Mouse (Mus musculus): ENCODE measurements around the gene Krtap16-1. TPM values are rescaled to one million over a fixed set of nuclear protein-coding genes. Genes with fewer than 3 reads are reported as not detected.

Gene Krtap16-1
- total RNA-seq, 2 experiments from 2014 or later = not detected

DNA sequence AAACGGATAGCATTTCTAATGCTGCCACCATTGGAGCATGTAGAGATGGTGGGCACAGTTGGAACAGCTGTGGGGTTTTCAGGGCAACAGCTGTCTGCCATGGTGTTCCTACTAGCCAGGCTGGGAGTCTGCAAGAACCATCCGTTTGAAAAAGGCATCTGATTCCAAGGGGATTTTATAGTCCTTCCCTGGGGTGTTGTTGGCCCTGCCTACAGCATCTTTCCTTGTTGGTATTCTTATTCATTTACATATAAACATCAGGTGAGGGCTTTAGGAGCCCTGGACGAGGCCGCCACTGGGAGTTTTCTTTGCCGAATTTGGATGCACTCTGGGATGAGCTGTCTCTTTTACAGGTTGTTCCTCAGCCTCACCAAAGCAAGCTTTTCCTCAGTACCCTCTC is 7.4 kb downstream of the Krtap16-1 start, which contains the start of gene Krtap29-1:
Krtap29-1 (minus strand) TSS at position 101 of the 400 bp plus-strand sequence.
- no peak for ATAC-seq (replicated peaks; ENCODE audit: low FRiP score, low TSS enrichment, poor library complexity, severe bottlenecking)

DNA sequence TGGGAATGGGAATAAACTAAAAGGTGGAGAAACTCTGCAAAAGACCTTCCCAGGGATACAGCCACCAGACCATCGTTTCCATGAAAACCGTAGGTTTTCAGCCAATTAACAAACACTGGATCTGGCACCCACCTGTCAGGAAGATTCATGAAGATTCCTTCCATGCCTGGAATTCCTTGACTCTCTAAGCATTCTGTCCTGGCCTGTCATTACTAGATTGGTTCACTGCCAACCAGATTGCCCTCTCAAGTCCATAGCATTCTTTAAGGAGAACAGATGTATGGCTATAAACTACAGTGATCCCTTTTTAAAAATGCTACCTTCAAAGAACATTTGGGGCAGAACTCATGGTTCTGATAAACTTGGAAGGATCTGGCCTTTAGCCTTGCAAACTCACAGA is 20.4 kb downstream of the Krtap16-1 start:
- no peak for ATAC-seq (replicated peaks; ENCODE audit: low FRiP score, low TSS enrichment, poor library complexity, severe bottlenecking)

DNA sequence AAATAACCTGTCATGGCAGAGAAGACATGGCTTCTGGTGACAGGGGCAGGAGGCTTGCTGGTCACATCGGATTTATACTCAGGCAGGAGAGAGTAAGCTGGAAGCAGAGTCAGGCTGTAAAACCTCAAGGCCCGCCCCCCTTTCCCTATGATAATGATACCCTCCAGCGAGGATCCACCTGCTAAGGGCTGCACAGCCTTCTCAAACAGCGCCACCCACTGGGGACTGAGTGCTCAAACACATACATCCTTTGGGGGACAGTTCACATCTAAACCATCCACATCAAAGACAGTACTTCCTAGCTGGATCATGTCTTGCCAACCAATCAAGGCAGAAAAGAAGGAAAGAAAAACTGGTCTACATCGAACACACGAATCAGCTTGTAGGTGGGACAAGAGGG is 22.2 kb downstream of the Krtap16-1 start:
- no peak for ATAC-seq (replicated peaks; ENCODE audit: low FRiP score, low TSS enrichment, poor library complexity, severe bottlenecking)

DNA sequence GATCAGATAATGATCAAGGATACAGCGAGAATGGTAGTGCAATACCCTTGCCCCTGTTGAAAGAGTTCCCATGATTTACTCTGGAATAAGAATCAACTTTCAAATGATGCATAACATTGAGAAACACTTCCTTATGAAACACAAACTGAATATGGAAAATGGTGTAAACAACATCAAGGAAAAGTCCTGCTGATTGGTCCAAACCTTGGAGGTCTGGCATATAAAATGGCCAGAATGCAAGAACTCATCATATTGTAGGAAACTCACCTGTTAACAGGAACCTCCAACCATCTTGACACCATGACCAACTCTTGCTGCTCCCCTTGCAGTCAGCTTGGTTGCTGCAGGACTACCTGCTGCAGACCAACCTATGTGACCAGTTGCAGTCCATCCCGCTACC is 38.2 kb downstream of the Krtap16-1 start, which contains the start of gene Krtap9-5:
Krtap9-5 (plus strand) TSS at position 301 of the 400 bp plus-strand sequence.
- no peak for ATAC-seq (replicated peaks; ENCODE audit: low FRiP score, low TSS enrichment, poor library complexity, severe bottlenecking)

DNA sequence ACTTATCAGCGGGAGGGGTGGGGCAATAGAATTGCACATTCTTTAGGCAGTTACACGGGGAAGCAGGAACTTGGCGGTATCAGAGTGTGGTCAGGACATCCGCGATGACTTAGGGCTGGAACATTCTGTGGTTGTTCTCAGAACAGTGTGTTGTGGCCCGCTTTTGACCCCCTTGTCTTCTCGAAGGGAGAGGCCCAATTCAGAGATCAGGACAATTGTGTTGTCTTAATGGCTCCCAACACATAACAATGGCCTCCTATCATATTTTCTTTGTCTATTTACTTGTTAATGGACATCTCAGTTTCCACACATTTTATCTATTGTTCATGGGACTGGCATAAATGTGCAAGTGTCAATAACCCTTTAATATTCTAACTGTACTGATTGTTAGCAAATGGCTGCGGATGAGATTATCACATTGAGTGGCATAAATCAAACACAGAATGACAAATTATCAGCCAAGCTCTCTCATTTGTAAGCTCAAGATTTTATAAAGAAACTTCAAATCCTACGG is 48.6 kb downstream of the Krtap16-1 start:
- ATAC-seq (replicated peaks; ENCODE audit: low FRiP score, low TSS enrichment, poor library complexity, severe bottlenecking) = no peak

DNA sequence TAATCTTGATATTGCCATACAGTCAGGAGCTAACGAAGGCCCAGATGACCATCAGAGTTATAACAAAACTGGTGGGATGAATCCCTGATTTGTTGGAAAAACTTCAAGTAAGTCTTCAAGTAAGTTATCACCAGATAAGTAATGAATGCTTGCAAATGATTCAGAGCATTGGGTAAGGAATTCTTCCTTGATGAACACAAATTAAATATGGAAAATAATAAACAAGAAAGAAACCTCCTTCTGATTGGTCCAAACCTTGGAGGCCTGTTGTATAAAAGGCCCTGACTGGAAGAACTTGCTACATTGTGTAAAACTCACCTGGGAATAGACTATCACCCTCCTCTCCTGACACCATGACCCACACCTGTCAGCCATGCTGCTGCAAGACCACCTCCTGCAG is 50.4 kb downstream of the Krtap16-1 start, which contains the start of gene Krtap31-2:
Krtap31-2 (plus strand) TSS at position 301 of the 400 bp plus-strand sequence.
- ATAC-seq (replicated peaks; ENCODE audit: low FRiP score, low TSS enrichment, poor library complexity, severe bottlenecking) = no peak

Other genes starting within 250 kb of the Krtap16-1 start
Only the 30 nearest of the 32 such genes appear.
- gene Krtap4-8, start 205.9 kb downstream of the Krtap16-1 start, total RNA-seq (2014; fragmentation: Nextera tagmentation) = not detected in 2 replicates
- gene Krtap4-8, start 205.9 kb downstream of the Krtap16-1 start, total RNA-seq (2017) = not detected in 2 replicates
- not detected in 2 replicates for gene Krtap4-9, start 201.4 kb downstream of the Krtap16-1 start, total RNA-seq (2014; fragmentation: Nextera tagmentation)
- not detected in 2 replicates for gene Krtap4-9, start 201.4 kb downstream of the Krtap16-1 start, total RNA-seq (2017)
- not detected in 2 replicates for gene Gm11596, start 193.1 kb downstream of the Krtap16-1 start, total RNA-seq (2014; fragmentation: Nextera tagmentation)
- gene Gm11596, start 193.1 kb downstream of the Krtap16-1 start, total RNA-seq (2017) = not detected in 2 replicates
- gene Gm11569, start 187.7 kb downstream of the Krtap16-1 start, total RNA-seq (2014; fragmentation: Nextera tagmentation) = not detected in 2 replicates
- gene Gm11569, start 187.7 kb downstream of the Krtap16-1 start, total RNA-seq (2017) = not detected in 2 replicates
- gene Gm11554, start 182.2 kb downstream of the Krtap16-1 start, total RNA-seq (2014; fragmentation: Nextera tagmentation) = not detected in 2 replicates
- not detected in 2 replicates for gene Gm11554, start 182.2 kb downstream of the Krtap16-1 start, total RNA-seq (2017)
- not detected in 2 replicates for gene Krtap4-13, start 176.7 kb downstream of the Krtap16-1 start, total RNA-seq (2014; fragmentation: Nextera tagmentation)
- gene Krtap4-13, start 176.7 kb downstream of the Krtap16-1 start, total RNA-seq (2017) = not detected in 2 replicates
- not detected in 2 replicates for gene Gm11564, start 170.9 kb downstream of the Krtap16-1 start, total RNA-seq (2014; fragmentation: Nextera tagmentation)
- not detected in 2 replicates for gene Gm11564, start 170.9 kb downstream of the Krtap16-1 start, total RNA-seq (2017)
- gene 2300003K06Rik, start 148.5 kb downstream of the Krtap16-1 start, total RNA-seq (2014; fragmentation: Nextera tagmentation) = not detected in 2 replicates
- gene 2300003K06Rik, start 148.5 kb downstream of the Krtap16-1 start, total RNA-seq (2017) = not detected in 2 replicates
- not detected in 2 replicates for gene Krtap4-16, start 135.0 kb downstream of the Krtap16-1 start, total RNA-seq (2014; fragmentation: Nextera tagmentation)
- not detected in 2 replicates for gene Krtap4-16, start 135.0 kb downstream of the Krtap16-1 start, total RNA-seq (2017)
- not detected in 2 replicates for gene Gm11568, start 128.7 kb downstream of the Krtap16-1 start, total RNA-seq (2014; fragmentation: Nextera tagmentation)
- gene Gm11568, start 128.7 kb downstream of the Krtap16-1 start, total RNA-seq (2017) = not detected in 2 replicates
- not detected in 2 replicates for gene Gm11559, start 122.1 kb downstream of the Krtap16-1 start, total RNA-seq (2014; fragmentation: Nextera tagmentation)
- gene Gm11559, start 122.1 kb downstream of the Krtap16-1 start, total RNA-seq (2017) = not detected in 2 replicates
- not detected in 2 replicates for gene Krtap9-1, start 113.2 kb downstream of the Krtap16-1 start, total RNA-seq (2014; fragmentation: Nextera tagmentation)
- not detected in 2 replicates for gene Krtap9-1, start 113.2 kb downstream of the Krtap16-1 start, total RNA-seq (2017)
- gene Gm11567, start 107.4 kb downstream of the Krtap16-1 start, total RNA-seq (2014; fragmentation: Nextera tagmentation) = not detected in 2 replicates
- gene Gm11567, start 107.4 kb downstream of the Krtap16-1 start, total RNA-seq (2017) = not detected in 2 replicates
- gene Krtap31-1, start 78.7 kb downstream of the Krtap16-1 start, total RNA-seq (2014; fragmentation: Nextera tagmentation) = not detected in 2 replicates
- gene Krtap31-1, start 78.7 kb downstream of the Krtap16-1 start, total RNA-seq (2017) = not detected in 2 replicates
- gene Gm11565, start 71.8 kb downstream of the Krtap16-1 start, total RNA-seq (2014; fragmentation: Nextera tagmentation) = not detected in 2 replicates
- not detected in 2 replicates for gene Gm11565, start 71.8 kb downstream of the Krtap16-1 start, total RNA-seq (2017)
- gene Krtap31-2, start 50.3 kb downstream of the Krtap16-1 start, total RNA-seq (2014; fragmentation: Nextera tagmentation) = not detected in 2 replicates
- not detected in 2 replicates for gene Krtap31-2, start 50.3 kb downstream of the Krtap16-1 start, total RNA-seq (2017)
- not detected in 2 replicates for gene Krtap9-5, start 38.1 kb downstream of the Krtap16-1 start, total RNA-seq (2014; fragmentation: Nextera tagmentation)
- not detected in 2 replicates for gene Krtap9-5, start 38.1 kb downstream of the Krtap16-1 start, total RNA-seq (2017)
- not detected in 2 replicates for gene Krtap29-1, start 7.5 kb downstream of the Krtap16-1 start, total RNA-seq (2014; fragmentation: Nextera tagmentation)
- not detected in 2 replicates for gene Krtap29-1, start 7.5 kb downstream of the Krtap16-1 start, total RNA-seq (2017)
- gene Krtap17-1, start 7.4 kb upstream of the Krtap16-1 start, total RNA-seq (2014; fragmentation: Nextera tagmentation) = not detected in 2 replicates
- not detected in 2 replicates for gene Krtap17-1, start 7.4 kb upstream of the Krtap16-1 start, total RNA-seq (2017)
- not detected in 2 replicates for gene Krt33a, start 29.6 kb upstream of the Krtap16-1 start, total RNA-seq (2014; fragmentation: Nextera tagmentation)
- not detected in 2 replicates for gene Krt33a, start 29.6 kb upstream of the Krtap16-1 start, total RNA-seq (2017)
- not detected in 2 replicates for gene Krt33b, start 43.3 kb upstream of the Krtap16-1 start, total RNA-seq (2014; fragmentation: Nextera tagmentation)
- gene Krt33b, start 43.3 kb upstream of the Krtap16-1 start, total RNA-seq (2017) = not detected in 2 replicates
- not detected in 2 replicates for gene Krt34, start 55.0 kb upstream of the Krtap16-1 start, total RNA-seq (2014; fragmentation: Nextera tagmentation)
- not detected in 2 replicates for gene Krt34, start 55.0 kb upstream of the Krtap16-1 start, total RNA-seq (2017)
- gene Krt31, start 64.0 kb upstream of the Krtap16-1 start, total RNA-seq (2014; fragmentation: Nextera tagmentation) = not detected in 2 replicates
- gene Krt31, start 64.0 kb upstream of the Krtap16-1 start, total RNA-seq (2017) = not detected in 2 replicates
- gene Krt32, start 101.6 kb upstream of the Krtap16-1 start, total RNA-seq (2014; fragmentation: Nextera tagmentation) = not detected in 2 replicates
- gene Krt32, start 101.6 kb upstream of the Krtap16-1 start, total RNA-seq (2017) = not detected in 2 replicates
- not detected in 2 replicates for gene Krt35, start 109.6 kb upstream of the Krtap16-1 start, total RNA-seq (2014; fragmentation: Nextera tagmentation)
- not detected in 2 replicates for gene Krt35, start 109.6 kb upstream of the Krtap16-1 start, total RNA-seq (2017)
- not detected in 2 replicates for gene Krt36, start 119.0 kb upstream of the Krtap16-1 start, total RNA-seq (2014; fragmentation: Nextera tagmentation)
- not detected in 2 replicates for gene Krt36, start 119.0 kb upstream of the Krtap16-1 start, total RNA-seq (2017)
- not detected in 2 replicates for gene Krt13, start 135.0 kb upstream of the Krtap16-1 start, total RNA-seq (2014; fragmentation: Nextera tagmentation)
- not detected in 2 replicates for gene Krt13, start 135.0 kb upstream of the Krtap16-1 start, total RNA-seq (2017)
- gene Krt15, start 149.3 kb upstream of the Krtap16-1 start, total RNA-seq (2014; fragmentation: Nextera tagmentation) = not detected in 2 replicates
- not detected in 2 replicates for gene Krt15, start 149.3 kb upstream of the Krtap16-1 start, total RNA-seq (2017)
- not detected in 2 replicates for gene Krt19, start 162.1 kb upstream of the Krtap16-1 start, total RNA-seq (2014; fragmentation: Nextera tagmentation)
- gene Krt19, start 162.1 kb upstream of the Krtap16-1 start, total RNA-seq (2017) = not detected in 2 replicates
- not detected in 2 replicates for gene Krt9, start 206.6 kb upstream of the Krtap16-1 start, total RNA-seq (2014; fragmentation: Nextera tagmentation)
- not detected in 2 replicates for gene Krt9, start 206.6 kb upstream of the Krtap16-1 start, total RNA-seq (2017)